Mouse (Mus musculus) WW6 (cell line): ENCODE data around the gene Ap3d1.

ENCODE experiments used
- DNase-seq: peaks from one replicate; pipeline ENCODE4 v3.0.0-alpha.2; 2013; ENCODE audit warnings: low read depth, low spot score

The Ap3d1 gene

DNA sequence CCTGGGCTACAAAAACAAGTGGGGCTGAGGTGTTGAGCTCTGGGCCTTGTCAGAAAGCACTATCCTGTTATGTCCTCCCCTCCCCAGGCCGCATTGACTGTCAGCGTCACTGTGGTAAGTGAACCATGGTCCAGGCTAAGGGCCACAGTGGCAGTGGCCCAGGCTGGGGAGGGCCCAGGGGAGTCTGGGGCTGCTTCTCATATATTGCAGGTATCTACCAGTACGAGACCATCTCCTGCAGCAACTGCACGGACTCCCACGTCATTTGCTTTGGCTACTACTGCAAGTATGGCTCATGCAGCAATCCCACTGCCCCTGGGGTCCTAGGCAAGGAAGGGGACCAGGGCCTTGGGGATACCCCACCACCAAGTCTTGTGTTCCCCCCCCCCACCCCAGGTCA is 38.4 kb downstream of the Ap3d1 start:
- DNase-seq, result no peak

DNA sequence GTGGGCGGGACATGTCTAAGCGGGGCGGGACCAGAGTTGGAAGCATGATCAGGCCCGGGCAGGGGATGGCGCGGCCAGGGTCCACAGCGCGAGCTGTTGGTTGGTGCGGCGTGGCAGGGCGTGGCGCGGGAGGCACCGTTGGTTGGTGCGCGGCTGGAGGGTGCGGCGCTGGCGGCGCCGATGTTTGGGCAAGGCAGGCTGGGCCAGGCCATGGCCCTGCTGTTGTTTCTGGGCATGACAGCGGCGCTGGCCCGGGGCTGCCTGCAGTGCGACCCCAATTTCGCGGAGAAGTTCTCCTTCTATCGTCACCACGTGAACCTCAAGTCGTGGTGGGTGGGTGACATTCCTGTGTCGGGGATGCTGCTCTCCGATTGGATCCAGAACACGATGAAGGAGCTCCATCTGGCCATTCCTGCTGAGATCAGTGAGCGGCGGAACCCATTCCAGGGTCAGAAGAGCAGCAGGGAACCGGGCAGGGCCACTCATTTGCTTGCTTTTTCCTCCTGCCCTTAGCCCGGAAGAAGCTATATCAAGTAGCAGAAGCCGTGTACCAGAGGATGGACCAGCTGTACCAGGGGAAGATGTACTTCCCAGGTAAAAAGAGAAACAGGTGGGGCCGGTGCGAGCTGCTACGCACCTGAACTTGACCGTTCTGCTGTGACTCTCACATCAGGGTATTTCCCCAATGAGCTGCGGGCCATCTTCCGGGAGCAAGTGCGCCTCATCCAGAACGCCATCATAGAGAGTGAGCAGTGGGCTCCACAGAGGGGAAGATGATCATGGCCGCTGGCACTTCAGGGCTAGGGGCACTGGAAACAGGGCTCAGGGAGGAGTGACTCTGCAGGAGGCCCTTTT is 39.3 kb downstream of the Ap3d1 start:
- DNase-seq, result peak; percentile 71

DNA sequence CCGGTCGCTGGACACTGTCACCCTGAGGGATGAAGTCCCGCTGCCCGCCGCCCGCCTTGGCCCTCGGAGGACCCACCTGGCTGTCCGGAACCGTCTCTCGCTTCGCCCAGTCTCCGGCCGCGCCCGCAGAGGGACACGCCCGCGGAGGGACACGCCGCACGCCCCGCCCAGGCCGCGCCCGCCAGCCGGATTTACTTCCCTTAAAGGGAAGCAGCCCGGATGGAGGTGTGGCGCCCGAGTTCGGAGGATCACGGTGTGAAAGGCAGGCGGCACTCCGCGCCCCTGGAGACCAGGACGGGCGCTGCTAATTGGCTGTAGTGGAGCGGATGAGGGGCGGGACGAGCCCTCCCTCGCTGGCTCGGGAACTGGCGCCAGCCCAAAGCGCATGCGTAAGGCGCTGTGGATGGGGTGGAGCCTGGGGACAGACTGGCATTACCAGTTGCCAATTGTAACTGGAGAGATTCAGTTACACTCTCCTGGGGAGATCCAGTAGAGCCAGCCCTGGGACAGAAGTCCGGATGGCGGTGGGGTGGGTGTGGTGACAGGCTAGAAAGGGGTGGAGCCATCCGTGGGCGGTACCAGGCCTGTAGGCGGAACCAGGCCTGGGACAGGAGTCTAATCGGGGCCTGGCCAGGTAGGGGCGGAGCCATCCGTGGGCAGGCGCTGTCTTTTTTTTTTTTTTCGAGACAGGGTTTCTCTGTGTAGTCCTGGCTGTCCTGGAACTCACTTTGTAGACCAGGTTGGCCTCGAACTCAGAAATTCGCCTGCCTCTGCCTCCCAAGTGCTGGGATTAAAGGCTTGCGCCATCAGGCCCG is 40.1 kb downstream of the Ap3d1 start, which contains the start of the genes Mob3a and Izumo4:
Gene Mob3a (minus strand): TSS at position 257 of the 815 bp plus-strand sequence.
Gene Izumo4 (plus strand): TSS at position 464 of the 815 bp plus-strand sequence.
- peak; percentile 97 for DNase-seq

DNA sequence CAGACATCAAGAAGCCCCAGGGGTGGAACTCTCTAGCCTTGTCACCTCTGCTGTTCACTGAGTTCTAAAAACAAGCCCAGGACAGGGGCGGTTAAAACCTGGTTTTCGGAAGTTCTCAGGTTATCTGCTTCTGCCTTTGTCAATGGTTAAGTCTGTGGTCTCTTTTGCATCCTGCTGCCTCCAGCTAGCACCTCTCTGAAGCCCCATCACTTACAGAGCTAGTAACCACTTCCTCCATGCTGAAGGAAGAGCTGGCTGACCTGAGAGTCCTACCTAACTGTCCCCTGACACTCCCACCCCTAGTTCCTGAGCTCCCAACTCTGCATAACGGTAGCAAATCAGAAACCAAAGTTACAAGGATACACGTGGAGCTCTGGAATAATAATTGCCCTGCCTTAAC is 41.3 kb downstream of the Ap3d1 start:
- DNase-seq, result no peak

DNA sequence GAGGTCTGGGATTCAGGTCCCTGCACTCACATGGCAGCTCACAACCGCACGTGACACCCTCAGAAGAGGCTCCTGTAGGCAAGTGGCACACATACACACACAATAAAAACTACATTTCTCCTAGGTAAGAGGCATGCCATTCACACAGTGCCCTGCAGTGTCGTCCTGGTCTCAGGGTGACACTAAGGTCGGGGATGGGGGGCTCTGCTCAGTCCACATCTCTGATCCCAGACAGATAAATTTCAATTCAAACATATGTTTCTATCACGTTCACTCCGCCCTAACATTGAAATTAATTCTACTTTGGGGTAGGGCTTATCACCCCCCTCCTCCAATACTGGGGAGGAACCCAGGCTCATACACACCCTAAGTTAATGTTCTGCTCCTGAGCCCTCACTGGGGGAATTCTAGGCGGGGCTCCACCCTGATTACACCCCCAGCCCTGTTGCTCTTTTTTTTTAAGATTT is 42.0 kb downstream of the Ap3d1 start:
- no peak for DNase-seq

DNA sequence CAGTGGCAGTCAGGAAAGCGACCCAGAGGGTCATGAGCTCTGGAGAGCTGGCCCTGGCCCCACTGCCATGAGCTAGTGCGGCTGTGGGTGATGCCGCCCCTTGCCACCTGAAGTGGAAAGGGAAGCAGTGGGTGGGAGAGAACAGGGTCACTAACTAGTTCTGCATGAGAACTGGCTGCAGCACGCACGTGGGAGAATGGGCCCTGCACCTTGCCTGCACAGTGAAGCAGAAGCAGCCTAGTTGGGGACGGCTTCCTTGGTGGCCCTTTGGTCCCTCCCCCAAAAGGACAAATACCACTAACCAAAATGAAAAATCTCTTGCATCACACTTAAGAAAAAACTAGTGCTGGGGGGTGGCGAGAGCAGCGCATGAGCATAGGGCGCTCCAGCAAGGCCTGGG is 43.5 kb downstream of the Ap3d1 start:
- DNase-seq, result no peak

DNA sequence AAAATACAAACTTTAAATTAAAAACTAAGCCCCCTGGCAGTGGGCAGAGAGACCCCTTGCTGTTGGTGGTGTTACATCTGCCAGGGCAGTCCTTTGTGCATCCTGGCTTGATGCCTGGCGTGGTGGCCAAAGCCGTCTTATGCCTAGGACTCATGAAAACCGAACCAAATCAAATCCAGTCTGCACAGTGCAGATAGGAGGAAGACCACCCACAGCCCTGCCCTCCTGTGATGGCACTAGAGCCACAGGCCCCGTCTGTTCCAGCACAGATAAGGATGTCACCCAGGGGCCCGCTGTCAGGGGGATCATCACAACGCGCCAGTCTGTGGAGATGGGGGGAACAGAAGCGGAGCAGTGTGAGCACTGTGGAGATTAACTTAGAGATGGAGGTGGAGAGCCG is 44.3 kb downstream of the Ap3d1 start:
- DNase-seq, result no peak

DNA sequence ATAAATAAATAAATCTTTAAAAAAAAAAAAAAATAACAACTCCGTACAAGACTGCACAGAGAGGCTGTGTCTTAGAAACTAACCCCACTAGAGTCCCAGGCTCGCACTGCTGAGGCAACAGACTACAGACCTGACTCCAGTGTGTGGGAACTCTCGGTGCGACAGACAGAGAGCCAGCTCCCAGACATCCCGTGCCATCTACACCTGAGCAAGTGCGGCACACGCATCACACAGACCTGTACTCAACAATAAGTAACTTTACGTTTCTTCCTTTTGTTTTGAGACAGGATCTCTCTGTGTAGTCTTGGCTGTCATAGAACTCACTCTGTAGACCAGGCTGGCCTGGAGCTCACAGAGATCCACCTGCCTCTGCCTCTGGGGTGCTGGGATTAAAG is 44.7 kb downstream of the Ap3d1 start:
- no peak for DNase-seq

DNA sequence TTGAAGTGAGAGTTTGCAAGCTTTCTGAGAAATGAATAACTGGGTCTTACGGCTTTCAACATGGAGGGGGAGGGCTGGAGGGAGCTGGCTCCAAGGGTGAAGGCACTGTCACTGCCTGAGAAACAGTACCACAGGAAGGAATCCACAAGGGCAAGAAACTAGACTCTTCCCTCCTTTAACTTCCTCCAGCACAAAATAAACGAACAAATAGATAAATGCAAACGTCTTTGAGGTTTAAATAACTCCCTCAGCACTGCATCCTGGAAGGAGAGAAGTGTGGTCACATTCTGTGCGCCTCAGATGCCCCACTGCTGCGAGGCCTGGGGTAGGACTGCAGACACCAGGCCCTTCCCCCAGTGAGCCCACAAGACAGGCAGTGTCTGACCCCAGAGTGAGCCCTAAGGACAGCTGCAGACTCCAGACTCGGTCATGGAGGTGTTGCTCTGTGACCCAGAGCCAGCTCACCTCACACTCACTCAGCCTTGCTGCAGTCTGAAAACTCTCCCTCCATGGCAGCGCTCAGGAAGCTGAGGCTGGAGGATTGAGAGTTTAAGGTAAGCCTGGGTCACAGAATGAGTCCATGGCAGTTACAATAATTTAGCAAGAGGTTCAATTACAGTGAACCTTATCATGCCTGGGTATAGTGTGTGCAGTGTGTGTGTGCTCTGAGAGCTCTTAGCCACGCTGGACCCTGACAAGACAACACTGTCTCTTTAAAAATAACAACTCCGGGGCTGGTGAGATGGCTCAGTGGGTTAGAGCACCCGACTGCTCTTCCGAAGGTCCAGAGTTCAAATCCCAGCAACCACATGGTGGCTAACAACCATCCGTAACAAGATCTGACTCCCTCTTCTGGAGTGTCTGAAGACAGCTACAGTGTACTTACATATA is 45.3 kb downstream of the Ap3d1 start:
- DNase-seq, result no peak

DNA sequence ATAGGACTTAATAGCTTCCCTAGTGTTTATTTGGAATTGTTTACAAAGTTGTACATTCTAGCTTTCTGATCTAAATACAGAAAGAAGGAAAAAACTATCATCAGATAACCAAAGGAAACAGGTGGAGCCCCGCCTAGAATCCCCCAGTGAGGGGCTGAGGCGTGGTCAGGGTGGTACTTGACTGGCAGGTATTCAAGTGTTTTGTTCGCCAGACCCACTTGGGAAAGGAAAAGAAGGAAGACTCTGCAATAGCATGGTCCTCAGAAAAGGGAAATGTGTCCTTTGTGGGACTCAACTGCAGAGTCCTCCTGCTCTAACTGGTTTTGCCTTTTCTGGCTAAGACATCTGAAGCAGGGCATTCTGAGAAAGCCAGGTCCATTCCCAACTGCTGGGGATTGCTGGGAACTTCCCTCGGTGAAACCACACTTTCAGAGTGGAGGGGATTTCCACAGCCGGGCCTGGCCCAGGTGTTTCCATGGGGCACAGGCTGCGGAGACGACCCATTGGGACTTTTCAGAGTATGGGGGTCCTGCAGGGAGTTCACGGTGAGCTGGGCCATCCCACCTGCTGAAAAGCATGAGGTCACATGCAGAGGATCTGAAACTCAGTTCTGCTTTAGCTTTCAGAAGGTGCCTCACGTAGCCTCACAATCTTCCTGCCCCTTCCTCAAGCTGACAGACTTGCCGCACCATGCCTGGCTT is 46.1 kb downstream of the Ap3d1 start:
- no peak for DNase-seq

DNA sequence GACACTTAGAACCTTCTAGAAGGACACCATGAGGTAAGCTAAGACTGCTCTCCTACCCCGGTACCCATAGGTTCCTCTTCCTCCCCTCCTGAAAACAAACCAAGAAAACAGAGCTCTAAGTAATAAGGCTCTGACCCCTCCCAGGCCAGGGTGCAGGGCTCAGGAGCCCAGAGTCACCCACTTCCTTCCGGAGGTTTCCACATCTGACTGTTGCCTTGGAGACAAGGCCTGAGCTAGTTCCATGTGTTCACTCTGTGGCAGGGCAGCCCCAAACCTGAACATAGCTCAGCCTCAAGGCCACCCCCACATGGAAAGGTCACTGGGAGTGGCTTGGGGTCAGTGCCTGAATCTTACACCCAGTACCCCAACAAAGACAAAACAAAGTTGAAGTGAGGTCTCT is 46.9 kb downstream of the Ap3d1 start:
- no peak for DNase-seq

DNA sequence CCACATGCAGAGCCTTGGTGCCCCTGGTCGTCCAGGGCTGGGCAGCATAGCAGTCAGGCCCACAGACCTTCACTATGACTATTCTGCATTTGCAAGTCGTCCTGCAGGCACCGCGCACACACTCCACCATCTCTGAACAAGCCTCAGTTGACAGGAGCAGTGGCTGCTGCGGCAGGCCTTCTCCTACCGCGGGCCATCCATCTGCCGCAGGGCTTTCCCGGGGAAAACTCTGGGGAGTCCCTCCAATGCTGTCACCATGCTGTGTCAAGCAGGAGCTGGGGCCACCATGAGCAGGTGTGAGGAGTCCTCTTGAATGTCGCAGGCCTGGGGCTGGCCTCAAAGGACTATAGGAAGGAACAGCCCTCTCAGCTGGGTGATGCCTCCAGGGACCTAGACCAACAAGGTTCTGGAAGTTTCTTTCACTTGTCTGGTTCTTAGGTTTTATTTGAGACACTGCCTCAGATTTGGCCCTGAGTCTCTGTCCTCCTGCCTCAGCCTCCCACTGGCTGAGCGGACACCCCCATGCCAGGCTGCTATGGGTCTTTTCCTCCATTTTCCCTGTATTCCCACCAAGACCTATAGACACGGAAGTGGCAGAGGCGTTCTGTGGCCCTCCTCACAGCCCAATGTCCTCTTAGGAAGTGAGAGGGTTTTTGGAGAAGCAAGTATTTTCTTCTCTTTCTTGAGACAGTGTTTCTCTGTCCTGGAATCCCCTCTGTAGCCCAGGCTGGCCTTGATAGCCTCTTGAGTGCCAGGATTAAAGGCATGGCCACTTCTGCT is 47.7 kb downstream of the Ap3d1 start:
- no peak for DNase-seq

DNA sequence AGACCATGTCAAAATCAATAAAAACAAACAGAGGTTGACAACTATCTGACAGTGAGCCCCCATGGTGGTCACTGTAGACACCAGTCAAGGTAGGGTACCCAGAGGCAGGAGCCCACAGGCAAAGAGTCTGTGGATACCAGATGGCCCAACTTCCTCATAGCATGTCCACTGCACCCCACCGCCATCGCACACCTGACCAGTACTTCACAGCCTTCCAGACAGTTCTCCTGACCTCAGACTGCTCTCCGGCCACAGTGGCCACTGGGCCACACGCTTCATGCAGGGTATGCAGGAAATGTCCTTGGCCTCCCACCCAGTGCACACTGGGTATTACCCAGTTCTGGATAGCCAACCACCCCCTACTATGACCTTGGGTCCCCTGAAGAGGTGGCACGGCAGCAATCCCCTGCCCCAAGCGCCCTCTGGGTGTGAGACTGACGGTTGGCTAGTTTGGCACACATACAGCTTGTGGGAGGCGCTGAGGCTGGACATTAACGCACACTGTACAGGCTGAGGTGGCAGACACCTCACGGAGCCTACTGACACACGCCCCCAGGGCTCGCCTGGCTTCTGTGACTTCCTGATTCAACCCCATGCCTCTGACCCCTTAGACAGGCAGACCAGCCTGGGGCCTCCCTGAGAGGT is 48.5 kb downstream of the Ap3d1 start:
- no peak for DNase-seq

DNA sequence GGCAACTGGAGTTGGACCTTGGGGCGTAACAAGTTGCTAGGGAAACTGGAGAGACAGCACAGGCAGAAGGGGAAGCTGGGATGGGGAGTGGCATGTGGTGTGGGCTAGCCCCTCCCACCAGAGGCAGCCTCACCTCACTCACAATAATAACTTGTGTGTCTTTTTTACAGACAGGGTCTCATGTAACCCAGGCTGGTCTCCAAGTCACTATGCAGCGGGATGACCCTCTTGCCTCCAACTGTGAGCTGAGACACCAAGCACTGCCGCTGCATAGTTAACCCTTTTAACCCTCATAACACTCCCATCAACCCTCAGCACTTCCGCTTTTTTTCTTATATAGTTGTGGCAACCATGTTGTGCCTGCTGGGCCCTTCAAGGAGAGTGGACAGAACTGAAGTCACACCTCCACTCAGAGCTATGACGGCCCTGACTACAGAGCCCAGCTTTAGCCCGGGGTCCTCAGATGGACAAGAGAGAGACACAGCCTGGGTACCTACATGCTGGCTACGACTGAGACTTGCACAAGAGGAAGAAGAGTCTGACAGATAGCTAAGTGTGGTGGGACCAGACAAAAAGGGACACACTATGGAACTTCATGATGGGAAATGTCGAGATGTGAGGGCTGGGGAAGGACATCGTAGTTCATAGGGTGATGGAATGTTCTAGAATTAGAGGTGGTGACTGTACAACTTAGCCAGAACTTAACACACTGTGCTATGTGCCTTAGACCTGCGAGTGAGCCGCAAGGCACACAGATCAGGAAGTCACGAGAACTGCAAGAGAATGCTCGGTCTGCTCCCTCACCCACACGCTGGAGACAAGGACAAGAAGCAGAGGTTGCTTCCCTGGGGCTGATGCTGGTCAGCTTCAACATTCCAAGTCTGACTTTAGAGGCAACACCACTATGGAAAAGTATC is 49.6 kb downstream of the Ap3d1 start:
- DNase-seq, result no peak

DNA sequence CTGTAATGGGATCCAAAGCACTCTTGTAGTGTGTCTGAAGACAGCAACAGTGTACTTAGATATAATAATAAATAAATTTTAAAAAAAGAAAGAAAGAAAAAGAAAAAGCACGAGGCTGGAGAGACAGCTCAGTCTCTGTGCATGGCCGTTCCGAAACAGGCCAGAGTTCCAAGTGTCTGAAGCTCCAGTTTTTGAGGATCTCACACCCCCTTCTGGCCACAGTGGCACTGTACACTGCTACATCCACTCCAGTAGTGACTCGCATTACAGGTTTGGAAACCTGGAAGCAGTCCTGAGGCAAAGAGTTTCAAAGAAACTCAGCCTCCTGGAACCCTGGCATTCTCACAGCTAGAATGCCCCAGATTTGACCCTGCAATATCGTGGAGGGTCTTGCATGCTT is 54.2 kb downstream of the Ap3d1 start:
- no peak for DNase-seq

DNA sequence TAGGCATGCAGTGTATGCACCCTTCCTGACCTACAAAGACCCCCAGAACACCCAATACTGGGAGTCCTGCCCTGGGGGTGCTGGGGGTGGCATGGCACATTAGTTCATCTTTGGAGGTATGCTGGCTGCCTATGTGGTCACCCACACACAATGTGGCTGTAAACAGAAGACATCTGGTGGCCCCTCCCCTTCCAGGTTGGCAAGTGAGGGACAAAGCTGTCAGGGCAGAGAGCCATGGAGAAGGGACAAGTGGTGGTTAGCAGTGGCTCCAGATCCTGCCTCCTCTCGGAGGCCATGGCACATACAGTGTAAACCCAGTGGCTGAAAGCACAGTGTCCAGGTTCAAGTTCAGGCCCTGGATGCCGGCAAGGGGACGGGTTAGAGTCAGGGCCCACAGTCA is 55.4 kb downstream of the Ap3d1 start:
- no peak for DNase-seq

DNA sequence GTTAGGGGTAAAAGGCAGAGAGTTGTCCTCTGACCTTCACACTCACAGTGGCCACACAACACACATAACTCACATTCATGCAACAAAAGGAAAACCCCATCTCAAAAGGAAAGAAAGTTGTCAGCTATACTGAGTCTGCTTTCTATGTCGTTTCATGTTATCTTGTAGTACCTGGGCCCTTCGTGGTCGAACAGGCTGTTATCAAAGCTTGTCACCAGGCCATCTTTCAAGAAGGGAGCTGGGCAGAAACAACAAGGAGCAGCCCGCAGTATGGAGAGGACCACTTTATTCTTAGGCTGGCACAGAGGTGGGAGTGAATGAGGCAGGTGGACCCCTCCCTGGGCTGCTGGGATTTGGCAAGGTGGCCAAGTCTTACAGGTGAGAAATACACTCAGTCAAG is 57.1 kb downstream of the Ap3d1 start:
- DNase-seq, result no peak

DNA sequence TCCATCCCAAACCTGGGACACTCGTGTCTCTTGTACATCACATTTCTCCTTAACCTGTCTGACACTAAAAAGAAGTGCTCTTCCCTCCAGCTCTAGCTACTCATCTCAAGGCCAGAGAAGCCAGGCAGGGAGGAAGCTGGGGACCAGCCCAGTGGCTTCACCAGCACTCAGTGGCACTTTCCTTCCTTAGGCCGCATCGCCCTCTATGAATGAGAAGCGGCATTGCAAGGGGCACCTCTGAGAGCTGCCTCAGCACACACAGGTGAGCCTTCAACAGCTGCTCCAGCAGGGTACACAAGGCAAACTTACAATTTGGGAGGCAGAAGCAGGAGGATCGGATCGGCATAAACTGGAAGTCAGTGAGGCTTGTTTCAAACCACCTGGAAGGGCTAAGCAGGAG is 57.9 kb downstream of the Ap3d1 start:
- no peak for DNase-seq

DNA sequence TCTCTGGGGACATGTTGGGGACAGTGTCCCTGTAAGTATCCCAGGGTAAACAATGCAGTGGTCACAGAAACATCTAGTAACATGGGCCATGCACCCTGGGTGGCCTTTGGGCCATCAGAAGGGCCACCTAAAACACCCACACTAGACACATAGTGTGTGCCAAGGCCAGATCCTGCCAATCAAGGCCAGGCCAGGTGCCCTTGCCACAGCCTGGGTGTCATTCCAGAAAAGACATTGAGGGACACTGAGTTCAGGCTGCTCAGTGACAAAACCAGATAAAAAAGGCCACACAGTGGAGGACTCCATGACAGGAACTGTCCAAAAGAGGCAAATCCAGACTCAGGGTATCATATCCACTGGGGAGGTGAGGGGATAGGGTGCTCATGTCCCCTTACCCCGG is 58.4 kb downstream of the Ap3d1 start:
- no peak for DNase-seq
